Mouse (Mus musculus) cerebellum, adult 11-12 months (tissue): ENCODE data around the gene Gm20708.

Experiments used
- DNase-seq: peaks from one replicate; pipeline ENCODE4 v3.0.0; 2022

Gene Gm20708

GRCm38 (mm10) chr11:117871911-117872584 lies 62.6 kb downstream of the Gm20708 start:
- DNase-seq: no peak

DNA sequence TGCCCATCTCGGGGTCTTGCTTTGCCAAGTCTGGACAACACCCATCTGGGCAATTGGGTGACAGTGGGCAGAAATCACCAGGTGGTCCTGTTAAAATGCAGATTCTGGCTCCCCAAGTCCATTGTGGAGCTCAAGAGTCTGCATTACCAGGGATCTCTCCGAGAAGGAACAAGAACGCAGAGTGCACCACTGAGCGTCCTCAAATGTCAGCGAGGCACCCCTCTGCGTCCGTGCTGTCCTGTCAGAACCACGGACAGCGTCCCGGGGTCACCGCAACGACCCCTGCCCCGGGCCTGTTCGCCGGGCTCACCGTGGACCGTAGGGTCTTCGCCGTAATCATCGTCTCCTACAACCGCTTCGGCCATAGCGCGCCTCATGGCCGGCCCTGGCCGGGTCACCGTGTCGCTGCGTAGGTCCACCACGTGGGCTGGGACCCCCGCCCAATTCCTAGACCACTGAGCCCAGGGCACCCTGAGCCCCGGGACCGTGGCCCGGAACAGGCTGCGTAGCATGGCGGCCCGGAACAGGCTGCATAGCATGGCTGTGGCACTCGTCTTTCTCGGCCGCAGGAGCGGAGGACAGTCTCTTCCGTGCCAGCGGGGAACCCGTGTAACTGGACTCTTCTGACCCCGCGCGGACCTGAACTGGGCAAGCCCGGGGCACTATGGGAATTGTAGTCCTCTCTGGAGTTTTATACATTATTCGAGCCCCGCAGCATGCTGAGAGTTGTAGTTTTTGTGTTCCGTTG lies 63.6 kb downstream of the Gm20708 start, which contains the start of gene Tha1:
Tha1 (minus strand) TSS at position 621 of the 748 bp plus-strand sequence.
- DNase-seq: peak; percentile 87

DNA sequence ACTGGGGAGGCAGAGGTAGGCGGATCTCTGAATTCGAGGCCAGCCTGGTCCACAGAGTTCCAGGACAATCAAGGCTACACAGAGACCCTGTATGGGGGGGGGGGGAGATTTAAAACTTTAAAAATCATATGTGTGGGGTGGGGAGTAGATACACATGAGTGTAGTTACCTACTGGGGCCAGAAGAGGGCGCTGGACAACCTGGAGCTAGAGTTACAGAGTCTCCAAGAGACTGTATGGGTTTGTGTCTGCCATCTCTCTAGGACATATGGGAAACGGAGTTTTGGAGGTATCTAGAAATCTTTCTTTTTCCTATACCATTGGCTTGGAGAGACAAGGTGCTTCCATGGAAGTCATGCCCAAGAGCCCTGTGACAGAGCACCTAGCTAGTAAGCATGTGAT lies 65.0 kb downstream of the Gm20708 start:
- no peak for DNase-seq

DNA sequence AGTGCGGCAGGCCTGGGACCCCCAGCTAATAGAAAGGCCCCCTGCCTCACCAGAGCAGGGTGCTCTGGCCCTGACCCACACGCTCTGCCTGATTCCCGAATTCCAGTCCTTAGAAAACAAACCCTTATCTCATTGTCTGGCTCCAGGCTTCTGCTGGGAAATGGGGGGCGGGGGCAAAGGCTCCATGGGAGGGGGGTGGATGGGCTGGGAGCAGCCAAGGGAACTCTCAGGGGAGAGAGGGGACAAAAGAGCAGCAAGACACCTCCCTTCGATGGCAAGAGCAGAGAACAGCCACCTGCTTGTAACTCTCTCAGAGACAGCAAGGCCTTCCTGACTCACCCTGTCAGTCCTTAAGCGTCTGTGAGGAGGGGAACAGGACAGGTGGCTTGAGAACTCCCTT lies 66.2 kb downstream of the Gm20708 start:
- DNase-seq: no peak

- peak; percentile 42 for DNase-seq
Measured at GRCm38 (mm10) chr11:117877917-117878745, 68.7 kb downstream of the Gm20708 start.

DNA sequence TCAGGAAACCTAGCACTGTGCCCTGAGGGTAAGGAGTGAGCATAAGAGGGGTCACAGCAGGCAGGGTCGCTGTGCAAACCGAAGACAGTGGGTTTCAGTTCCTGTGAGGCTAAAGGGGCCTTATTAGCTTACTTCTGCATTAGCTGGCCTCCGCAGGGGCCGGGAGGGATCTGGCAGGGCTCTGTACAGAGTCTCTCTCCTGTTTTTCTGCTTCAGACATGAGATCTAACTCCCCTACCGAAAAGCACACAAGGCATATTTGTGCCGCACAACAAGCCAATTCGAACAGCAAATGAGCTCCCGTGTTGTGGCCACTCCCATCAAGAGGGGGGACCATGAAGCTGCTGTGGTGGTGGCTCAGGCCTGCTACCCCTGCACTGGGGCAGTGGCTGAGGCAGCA lies 69.4 kb downstream of the Gm20708 start:
- no peak for DNase-seq

- DNase-seq: no peak
Measured at GRCm38 (mm10) chr11:117879676-117880075, 70.2 kb downstream of the Gm20708 start.

DNA sequence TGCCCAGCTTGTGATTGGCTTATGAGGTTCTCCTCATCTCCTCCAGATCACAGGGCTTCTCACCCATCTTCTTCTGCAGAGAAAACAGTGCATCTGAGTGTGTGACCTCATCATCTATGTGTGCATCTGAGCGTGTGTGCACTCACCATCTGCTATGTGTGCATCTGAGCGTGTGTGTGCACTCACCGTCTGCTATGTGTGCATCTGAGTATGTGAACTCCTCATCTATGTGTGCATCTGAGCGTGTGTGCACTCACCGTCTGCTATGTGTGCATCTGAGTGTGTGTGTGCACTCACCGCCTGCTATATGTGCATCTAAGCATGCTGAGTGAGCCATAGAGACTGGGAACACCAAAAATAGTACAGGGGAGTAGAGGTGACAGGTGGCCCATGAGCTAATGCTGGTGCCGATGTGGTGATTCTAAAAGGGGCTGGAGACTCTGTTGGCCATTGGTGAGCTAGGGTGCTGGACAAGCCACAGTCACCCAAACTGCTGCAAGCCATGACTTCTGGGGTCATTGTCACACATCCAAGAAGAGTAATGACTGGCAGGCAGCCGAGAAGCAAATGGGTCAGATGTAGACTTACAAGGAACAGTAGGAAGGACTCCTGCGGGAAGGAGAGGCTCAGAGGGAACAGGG lies 71.0 kb downstream of the Gm20708 start:
- DNase-seq: peak; percentile 53

- no peak for DNase-seq
Measured at GRCm38 (mm10) chr11:117880977-117881358, 71.5 kb downstream of the Gm20708 start.

DNA sequence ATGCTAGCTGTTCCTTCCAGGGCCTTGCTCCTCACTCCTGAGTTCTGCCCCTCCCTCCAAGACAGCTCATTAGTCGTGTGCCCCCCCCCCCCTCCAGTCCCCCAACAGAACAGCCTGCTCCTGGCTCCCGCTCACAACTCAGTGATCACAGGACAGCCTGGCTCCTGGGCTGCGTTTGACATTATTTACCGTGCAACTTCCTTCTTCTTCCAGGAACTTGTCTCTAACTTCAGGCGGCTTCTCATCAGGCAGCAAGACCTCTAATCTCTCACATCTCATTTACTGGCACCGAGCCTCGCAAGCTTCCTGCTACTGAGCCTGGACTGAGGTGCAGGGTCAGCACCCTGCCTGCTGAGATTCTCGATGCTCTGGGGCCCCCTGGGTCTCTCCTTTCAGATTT lies 72.3 kb downstream of the Gm20708 start:
- DNase-seq: no peak

- no peak for DNase-seq
Measured at GRCm38 (mm10) chr11:117882208-117882607, 72.7 kb downstream of the Gm20708 start.

GRCm38 (mm10) chr11:117886000-117886399 lies 76.5 kb downstream of the Gm20708 start:
- DNase-seq: no peak

- DNase-seq: no peak
Measured at GRCm38 (mm10) chr11:117888168-117888852, 78.8 kb downstream of the Gm20708 start.

DNA sequence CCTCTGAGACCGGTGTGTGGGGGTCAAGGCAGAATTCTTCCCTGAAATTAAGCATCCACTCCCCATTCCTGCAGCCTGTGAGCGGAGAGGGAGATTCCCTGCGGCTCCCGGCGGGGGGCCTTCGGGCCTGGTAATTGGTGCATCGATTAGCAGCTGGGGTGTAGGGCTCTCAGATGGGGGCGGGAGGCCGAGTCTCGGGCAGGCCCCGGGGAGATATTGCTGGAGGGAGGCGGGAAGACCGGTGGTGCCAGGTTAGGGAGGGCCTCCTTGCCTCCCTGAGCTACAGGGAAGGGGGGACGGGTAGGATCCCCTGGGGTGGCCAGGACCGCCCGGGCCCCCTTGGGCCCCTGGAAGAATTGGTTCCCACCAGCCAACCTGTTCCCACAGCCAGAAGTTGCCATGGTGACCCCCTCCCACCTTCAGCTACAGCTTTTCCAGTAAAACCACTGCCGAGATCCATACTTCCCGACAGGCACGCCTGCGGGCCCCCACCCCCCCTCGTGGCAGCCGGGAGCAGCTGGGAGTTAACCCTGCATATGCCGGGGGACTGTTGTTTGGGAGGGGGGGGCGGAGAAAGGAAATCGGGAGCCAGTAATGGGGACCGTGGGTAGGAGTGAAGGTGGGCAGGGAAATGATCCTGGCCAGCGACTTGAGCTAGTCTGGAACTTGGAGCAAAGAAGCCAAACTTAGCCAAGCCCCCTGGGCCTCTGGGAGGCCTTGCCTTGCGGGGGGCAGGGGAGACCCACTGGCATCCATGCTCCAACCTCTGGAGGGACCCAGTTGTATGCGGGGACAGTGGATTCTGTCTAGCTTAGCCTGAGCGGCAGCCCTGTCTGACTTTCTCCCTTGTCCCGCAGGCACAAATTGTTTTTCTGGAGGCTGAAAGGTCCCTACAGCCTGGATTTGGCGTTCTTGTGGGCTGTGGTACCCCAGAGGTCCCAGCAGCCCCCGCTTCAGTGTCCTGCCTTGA lies 79.7 kb downstream of the Gm20708 start:
- DNase-seq: no peak
